Mouse (Mus musculus): Measurements from ENCODE around the gene Gm20532.

The Gm20532 gene

GRCm38 (mm10) chr2:26586294-26587043 is at the start of gene Gm20532:
Gm20532 (plus strand) TSS chr2:26586639.
- peak; percentile 69 for DNase-seq (ENCODE audit: low spot score)

- no peak for DNase-seq (ENCODE audit: low spot score)
These were observed 46.9 kb upstream of the Gm20532 start for GRCm38 (mm10) chr2:26539516-26539915.

- DNase-seq (ENCODE audit: low spot score) = no peak
These were observed 45.7 kb upstream of the Gm20532 start for GRCm38 (mm10) chr2:26540721-26541120.

- no peak for DNase-seq (ENCODE audit: low spot score)
These were observed 45.1 kb upstream of the Gm20532 start for GRCm38 (mm10) chr2:26541258-26541910.

GRCm38 (mm10) chr2:26543155-26543554 is 43.3 kb upstream of the Gm20532 start:
- no peak for DNase-seq (ENCODE audit: low spot score)

GRCm38 (mm10) chr2:26543768-26544167 is 42.7 kb upstream of the Gm20532 start:
- DNase-seq (ENCODE audit: low spot score) = no peak

GRCm38 (mm10) chr2:26544265-26544664 is 42.2 kb upstream of the Gm20532 start:
- DNase-seq (ENCODE audit: low spot score) = no peak

GRCm38 (mm10) chr2:26547481-26547880 is 39.0 kb upstream of the Gm20532 start:
- no peak for DNase-seq (ENCODE audit: low spot score)

GRCm38 (mm10) chr2:26549801-26550200 is 36.6 kb upstream of the Gm20532 start:
- DNase-seq (ENCODE audit: low spot score) = no peak

GRCm38 (mm10) chr2:26550205-26550604 is 36.2 kb upstream of the Gm20532 start:
- DNase-seq (ENCODE audit: low spot score) = no peak

GRCm38 (mm10) chr2:26550777-26551176 is 35.7 kb upstream of the Gm20532 start:
- no peak for DNase-seq (ENCODE audit: low spot score)

GRCm38 (mm10) chr2:26551446-26551845 is 35.0 kb upstream of the Gm20532 start:
- no peak for DNase-seq (ENCODE audit: low spot score)

GRCm38 (mm10) chr2:26552066-26552465 is 34.4 kb upstream of the Gm20532 start:
- no peak for DNase-seq (ENCODE audit: low spot score)

GRCm38 (mm10) chr2:26553904-26554303 is 32.5 kb upstream of the Gm20532 start:
- no peak for DNase-seq (ENCODE audit: low spot score)

GRCm38 (mm10) chr2:26555076-26555475 is 31.4 kb upstream of the Gm20532 start:
- DNase-seq (ENCODE audit: low spot score) = peak; percentile 44

GRCm38 (mm10) chr2:26556535-26556993 is 29.9 kb upstream of the Gm20532 start:
- no peak for DNase-seq (ENCODE audit: low spot score)

- no peak for DNase-seq (ENCODE audit: low spot score)
These were observed 25.9 kb upstream of the Gm20532 start for GRCm38 (mm10) chr2:26560506-26560905.

GRCm38 (mm10) chr2:26561351-26562016 is 25.0 kb upstream of the Gm20532 start:
- DNase-seq (ENCODE audit: low spot score) = no peak

GRCm38 (mm10) chr2:26566221-26566620 is 20.2 kb upstream of the Gm20532 start:
- no peak for DNase-seq (ENCODE audit: low spot score)

GRCm38 (mm10) chr2:26570034-26570433 is 16.4 kb upstream of the Gm20532 start:
- DNase-seq (ENCODE audit: low spot score) = peak; percentile 65

- DNase-seq (ENCODE audit: low spot score) = no peak
These were observed 15.0 kb upstream of the Gm20532 start for GRCm38 (mm10) chr2:26571400-26571799.

- DNase-seq (ENCODE audit: low spot score) = no peak
These were observed 14.6 kb upstream of the Gm20532 start for GRCm38 (mm10) chr2:26571826-26572225.

- DNase-seq (ENCODE audit: low spot score) = no peak
These were observed 13.0 kb upstream of the Gm20532 start for GRCm38 (mm10) chr2:26573396-26573795.

Data from ovary, postnatal 14 days (tissue).